Comparison of ENCODE assay signal across 8 mouse cellular contexts in genomic region chr4:45763288-45764140, GRCm38 (mm10). TPM values are rescaled to one million over a fixed set of nuclear protein-coding genes. Genes with fewer than 3 reads are reported as not detected.
A peak's percentile ranks its signal among the peaks of the same experiment; 100 is the strongest.
DNase-seq lines count a peak whose midpoint lies in the region; ATAC-seq and TF ChIP-seq lines count a peak whose summit lies in the region.

No protein-coding gene starts in this region.

- no peak for TF ChIP-seq CTCF in olfactory bulb, adult 2 months (IDR thresholded peaks at IDR 0.05; ENCODE audit: insufficient read depth, low read depth, low read length)

- peaks cover 34% of the 10 kb centered on the region for H3K4me1 ChIP-seq in kidney, embryonic 14.5 days (ENCODE audit: control insufficient read depth, insufficient read depth, low read length)
- H3K4me1 ChIP-seq in limb, embryonic 14.5 days (ENCODE audit: control insufficient read depth, insufficient read depth, low read length), result peaks cover 29% of the 10 kb centered on the region
- peaks cover 48% of the 10 kb centered on the region for H3K4me1 ChIP-seq in olfactory bulb, adult 2 months (ENCODE audit: control insufficient read depth, insufficient read depth, low read length)

- no peak overlapping the region for H3K9ac ChIP-seq in kidney, embryonic 14.5 days (ENCODE audit: low read depth, low read length)
- no peak overlapping the region for H3K9ac ChIP-seq in limb, embryonic 14.5 days (ENCODE audit: low read depth, low read length, severe bottlenecking)

- WGBS in kidney, embryonic 14.5 days, result 13% methylated on average over 18 of the region's 18 CpGs
- WGBS in limb, embryonic 14.5 days, result 5% methylated on average over 18 of the region's 18 CpGs
- 16% methylated on average over 18 of the region's 18 CpGs for WGBS in olfactory bulb, adult 2 months

- no peak overlapping the region for H3K27ac ChIP-seq in kidney, embryonic 14.5 days (ENCODE audit: low read depth, low read length)
- H3K27ac ChIP-seq in limb, embryonic 14.5 days (replicated peaks; ENCODE audit: low read depth, low read length), result 0 out of 2 replicates have a peak overlapping the region, but pooled peaks have one; percentile 9
- H3K27ac ChIP-seq in olfactory bulb, adult 2 months (ENCODE audit: insufficient read depth, low read depth, low read length), result peak overlapping the region; percentile 76

- no peak for TF ChIP-seq POLR2A in limb, embryonic 14.5 days (IDR thresholded peaks at IDR 0.05; ENCODE audit: borderline replicate concordance, extremely low read depth, insufficient read depth, insufficient read length)
- no peak for TF ChIP-seq POLR2A in olfactory bulb, adult 2 months (IDR thresholded peaks at IDR 0.05; ENCODE audit: insufficient read depth, low read depth, low read length)

- DNase-seq in kidney, adult 8-10 months, result no peak
- peak; percentile 93 for DNase-seq in R1 (ENCODE audit: low read depth, low spot score)
- DNase-seq in forelimb bud, embryonic 11.5 days (ENCODE audit: low read depth, low spot score), result peak; percentile 37
- DNase-seq in limb, embryonic 14.5 days (ENCODE audit: low spot score), result peak; percentile 44
- no peak for DNase-seq in layer of hippocampus, adult 18-20 months (ENCODE audit: low spot score in 2 of 2)
- DNase-seq in adrenal gland, adult 2 months, result no peak

- no peaks in the 10 kb centered on the region for H3K36me3 ChIP-seq in kidney, embryonic 14.5 days (ENCODE audit: control insufficient read depth, insufficient read depth, low read length)
- no peaks in the 10 kb centered on the region for H3K36me3 ChIP-seq in limb, embryonic 14.5 days (ENCODE audit: control insufficient read depth, insufficient read depth, low read length)

- H3K4me2 ChIP-seq in kidney, embryonic 14.5 days (replicated peaks; ENCODE audit: low read depth, low read length), result peak overlapping the region; percentile 35
- peak overlapping the region; percentile 31 for H3K4me2 ChIP-seq in limb, embryonic 14.5 days (replicated peaks; ENCODE audit: low read depth, low read length, severe bottlenecking)

- 0 out of 2 replicates have a peak overlapping the region, but pooled peaks have one; percentile 8 for H3K4me3 ChIP-seq in kidney, embryonic 14.5 days (ENCODE audit: low read length)
- no peak overlapping the region for H3K4me3 ChIP-seq in limb, embryonic 14.5 days (replicated peaks; ENCODE audit: low read length)
- H3K4me3 ChIP-seq in olfactory bulb, adult 2 months (ENCODE audit: insufficient read depth, low read depth, low read length), result no peak overlapping the region

- peaks cover 17% of the 10 kb centered on the region; the same call in 1 of the 2 replicates for H3K27me3 ChIP-seq in kidney, embryonic 14.5 days (ENCODE audit: control insufficient read depth, insufficient read depth, low read length)
- H3K27me3 ChIP-seq in limb, embryonic 14.5 days (ENCODE audit: control insufficient read depth, insufficient read depth, low read length), result peaks cover 25% of the 10 kb centered on the region

- H3K9me3 ChIP-seq in kidney, embryonic 14.5 days (ENCODE audit: control insufficient read depth, low read length), result no peaks in the 10 kb centered on the region; the same call in 1 of the 2 replicates
- no peaks in the 10 kb centered on the region for H3K9me3 ChIP-seq in limb, embryonic 14.5 days (ENCODE audit: control insufficient read depth, low read length)

- ATAC-seq in kidney, embryonic 14.5 days (ENCODE audit: low FRiP score, low TSS enrichment), result no peak
- peak; percentile 47 for ATAC-seq in limb, embryonic 14.5 days (ENCODE audit: low FRiP score, low read depth)

RNA-seq across cellular contexts. Expression of gene Aldh1b1, which starts 35.3 kb away (rescaled TPM):
- 2.0 and 2.2 TPM in 2 replicates for polyA plus RNA-seq in kidney, embryonic 14.5 days (2014; fragmentation: Nextera tagmentation; extraction: Ambion mirVana)
- 1.3 and 3.1 TPM in 2 replicates for polyA plus RNA-seq in limb, embryonic 14.5 days (2012; rRNA removed)
- polyA plus RNA-seq in limb, embryonic 14.5 days (2014; fragmentation: Nextera tagmentation; extraction: Ambion mirVana), result 0.83 and 1.0 TPM in 2 replicates
- polyA plus RNA-seq in olfactory bulb, adult 2 months (2012; ENCODE audit: insufficient read depth, insufficient read length, low replicate concordance, missing spikeins), result not detected in 2 replicates
- total RNA-seq in layer of hippocampus, adult 18-20 months (2021), result 1 to 10 TPM; 7.4 to 8.5 TPM
- 10 to 100 TPM; 27.3 to 31.5 TPM for total RNA-seq in adrenal gland, adult 2 months (2021)
- polyA plus RNA-seq in adrenal gland, adult 2 months (2012; rRNA removed), result 30.6 and 31.8 TPM in 2 replicates

Comparison
In these comparisons a context has a peak if more than half of its experiments do, and no peak if none do; other contexts are left out.
1. DNase-seq: peak in R1 (single experiment), forelimb bud, embryonic 11.5 days (single experiment) and limb, embryonic 14.5 days (single experiment); none in kidney, adult 8-10 months (0 of 2), layer of hippocampus, adult 18-20 months (0 of 2) and adrenal gland, adult 2 months (single experiment).